Mouse (Mus musculus): ENCODE data around the gene Galc.

DNA sequence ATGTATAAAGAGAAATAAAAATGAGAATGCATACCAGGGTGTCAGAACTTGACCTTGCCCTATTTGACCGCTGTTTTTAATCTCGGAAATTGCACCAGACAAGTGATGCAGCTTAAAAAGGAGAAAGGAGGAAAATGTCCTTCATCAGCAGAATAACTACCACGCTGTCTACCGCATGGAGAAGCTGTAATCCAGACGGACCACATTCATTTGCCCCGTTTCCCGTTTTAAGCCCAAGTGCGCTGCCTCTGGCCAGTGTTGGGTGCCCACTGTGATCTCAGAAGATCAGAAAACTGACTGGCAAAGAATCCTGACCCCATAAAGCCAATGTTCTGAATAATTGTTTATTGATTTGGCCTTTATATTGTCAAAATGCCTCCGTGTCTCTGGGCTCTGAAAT, 6.4 kb upstream of the Galc start:
- no peak for TF ChIP-seq GATA1 (IDR thresholded peaks at IDR 0.05; ENCODE audit: borderline replicate concordance, low read length)
- TF ChIP-seq FLI1 (IDR thresholded peaks at IDR 0.05; ENCODE audit: low read length): no peak

Measured in megakaryocyte, embryonic 14.5 days (primary cell).